Comparison of ENCODE assay signal across 8 mouse cellular contexts in genomic region chr6:35176979-35177649, GRCm38 (mm10). TPM values are rescaled to one million over a fixed set of nuclear protein-coding genes. Genes with fewer than 3 reads are reported as not detected.
DNase-seq lines count a peak whose midpoint lies in the region; ATAC-seq and TF ChIP-seq lines count a peak whose summit lies in the region.

Nup205 (plus strand) TSS chr6:35177421.

- TF ChIP-seq EP300 in ES-Bruce4 (IDR thresholded peaks at IDR 0.05; ENCODE audit: insufficient read depth, low read depth, low read length): 0 out of 2 replicates have a peak, but pooled peaks have one; percentile 19

- no peaks in the 10 kb centered on the region for H3K4me1 ChIP-seq in ES-Bruce4 (ENCODE audit: control insufficient read depth, insufficient read depth, low read length)
- peaks cover 13% of the 10 kb centered on the region for H3K4me1 ChIP-seq in forebrain, embryonic 10.5 days
- peaks cover 2 to 13% of the 10 kb centered on the region in 2 experiments; a peak in 2 of 4 replicates for H3K4me1 ChIP-seq in heart, embryonic 14.5 days (ENCODE audit: control insufficient read depth in 2 of 2, insufficient read depth in 2 of 2, low read length in 2 of 2)
- peaks cover 10% of the 10 kb centered on the region for H3K4me1 ChIP-seq in liver, embryonic 11.5 days (replicated peaks; ENCODE audit: control insufficient read depth, insufficient read depth, low read length)

- peaks cover 50% of the 10 kb centered on the region for H3K79me2 ChIP-seq in myocyte (ENCODE audit: control insufficient read depth, insufficient read depth)

- H3K27me3 ChIP-seq in ES-Bruce4 (ENCODE audit: control insufficient read depth, insufficient read depth, low read length, poor library complexity, severe bottlenecking): no peaks in the 10 kb centered on the region
- no peaks in the 10 kb centered on the region for H3K27me3 ChIP-seq in forebrain, embryonic 10.5 days (ENCODE audit: poor library complexity, severe bottlenecking)
- no peaks in the 10 kb centered on the region for H3K27me3 ChIP-seq in heart, embryonic 14.5 days (ENCODE audit: control insufficient read depth, insufficient read depth, low read length)
- no peaks in the 10 kb centered on the region for H3K27me3 ChIP-seq in liver, embryonic 11.5 days (replicated peaks; ENCODE audit: control insufficient read depth, insufficient read depth, low read length)
- H3K27me3 ChIP-seq in myocyte (ENCODE audit: control insufficient read depth, insufficient read depth, insufficient read length): no peaks in the 10 kb centered on the region

- peak; percentile 94 for ATAC-seq in heart, embryonic 14.5 days (ENCODE audit: insufficient number of reproducible peaks, insufficient read depth, low FRiP score, low read depth)
- peak; percentile 88 for ATAC-seq in liver, embryonic 11.5 days (replicated peaks; ENCODE audit: low FRiP score)

- no peaks in the 10 kb centered on the region for H3K9me3 ChIP-seq in ES-Bruce4 (replicated peaks; ENCODE audit: control insufficient read depth, insufficient read depth, low read length, poor library complexity, severe bottlenecking)
- no peaks in the 10 kb centered on the region for H3K9me3 ChIP-seq in forebrain, embryonic 10.5 days
- H3K9me3 ChIP-seq in heart, embryonic 14.5 days (ENCODE audit: control insufficient read depth, low read length): no peaks in the 10 kb centered on the region
- no peaks in the 10 kb centered on the region for H3K9me3 ChIP-seq in liver, embryonic 11.5 days (ENCODE audit: control insufficient read depth, low read length)

- H3ac ChIP-seq in myocyte (ENCODE audit: control insufficient read depth, insufficient read length): peak within 1 kb of the TSS; percentile 85

- TF ChIP-seq CTCF in ES-Bruce4 (IDR thresholded peaks at IDR 0.05; ENCODE audit: low read depth, low read length): no peak

- 5% methylated on average over 34 of the region's 34 CpGs for WGBS in forebrain, embryonic 10.5 days
- 3% methylated on average over 34 of the region's 34 CpGs for WGBS in heart, embryonic 14.5 days
- 3% methylated on average over 32 of the region's 34 CpGs for WGBS in liver, embryonic 11.5 days

- peak within 1 kb of the TSS; percentile 86 for H3K4me2 ChIP-seq in heart, embryonic 14.5 days (ENCODE audit: low read length)
- peak within 1 kb of the TSS; percentile 82 for H3K4me2 ChIP-seq in liver, embryonic 11.5 days
- peak within 1 kb of the TSS; percentile 84 for H3K4me2 ChIP-seq in myocyte (ENCODE audit: low read depth)

- peak within 1 kb of the TSS; percentile 95 for H3K9ac ChIP-seq in ES-Bruce4 (ENCODE audit: low read depth, poor library complexity, severe bottlenecking)
- H3K9ac ChIP-seq in heart, embryonic 14.5 days (ENCODE audit: low read length): peak within 1 kb of the TSS; percentile 89
- H3K9ac ChIP-seq in liver, embryonic 11.5 days (ENCODE audit: low read depth, low read length): peak within 1 kb of the TSS; percentile 97

- H3K4me3 ChIP-seq in ES-Bruce4 (ENCODE audit: low read depth, low read length): peak within 1 kb of the TSS; percentile 73
- peak within 1 kb of the TSS; percentile 93 for H3K4me3 ChIP-seq in forebrain, embryonic 10.5 days
- H3K4me3 ChIP-seq in heart, embryonic 14.5 days (ENCODE audit: control insufficient read depth in 1 of 2, insufficient read depth in 1 of 2, low read depth in 1 of 2, low read length in 2 of 2): peak within 1 kb of the TSS; percentile 77 to 97
- peak within 1 kb of the TSS; percentile 94 for H3K4me3 ChIP-seq in liver, embryonic 11.5 days (ENCODE audit: low read depth, low read length)
- H3K4me3 ChIP-seq in myocyte: peak within 1 kb of the TSS; percentile 71

- peak; percentile 77 for DNase-seq in c-Kit-positive CD71-negative TER-119-negative erythroid progenitor cells, embryonic 14.5 days (ENCODE audit: low read depth)
- DNase-seq in forebrain, embryonic 10.5 days (ENCODE audit: extremely low spot score, low spot score): peak; percentile 88
- peak; percentile 84 for DNase-seq in kidney, postnatal 10 days
- peak; percentile 91 for DNase-seq in liver, embryonic 11.5 days (ENCODE audit: low spot score)
- DNase-seq in spleen, postnatal 4 days (ENCODE audit: low spot score in 2 of 2): peak; percentile 82 to 90

- TF ChIP-seq POLR2A in ES-Bruce4 (IDR thresholded peaks at IDR 0.05; ENCODE audit: insufficient read depth, low read length) (no peak), myocyte (IDR thresholded peaks at IDR 0.05; ENCODE audit: insufficient read length, low read depth) (no peak)

- H3K36me3 ChIP-seq in ES-Bruce4 (ENCODE audit: control insufficient read depth, insufficient read depth, low read length, poor library complexity, severe bottlenecking) (no peaks in the 10 kb centered on the region), myocyte (ENCODE audit: control insufficient read depth, insufficient read depth) (no peaks in the 10 kb centered on the region)
- no peaks in the 10 kb centered on the region for H3K36me3 ChIP-seq in forebrain, embryonic 10.5 days (replicated peaks)
- no peaks in the 10 kb centered on the region for H3K36me3 ChIP-seq in heart, embryonic 14.5 days (ENCODE audit: control insufficient read depth, insufficient read depth, low read length)
- no peaks in the 10 kb centered on the region for H3K36me3 ChIP-seq in liver, embryonic 11.5 days (ENCODE audit: control insufficient read depth, insufficient read depth, low read length)

- H3K27ac ChIP-seq in ES-Bruce4 (ENCODE audit: insufficient read depth, low read length): peak within 1 kb of the TSS; percentile 29; the same call in 1 of the 2 replicates
- H3K27ac ChIP-seq in forebrain, embryonic 10.5 days: peak within 1 kb of the TSS; percentile 100
- H3K27ac ChIP-seq in heart, embryonic 14.5 days (replicated peaks in 1 of 2; ENCODE audit: control insufficient read depth in 1 of 2, insufficient read depth in 1 of 2, low read depth in 2 of 2, low read length in 2 of 2): peak within 1 kb of the TSS; percentile 97 to 99
- peak within 1 kb of the TSS; percentile 93 for H3K27ac ChIP-seq in liver, embryonic 11.5 days (ENCODE audit: low read depth, low read length)

TF ChIP-seq in myocyte, 11 proteins besides CTCF, POLR2A, EP300 and RAD21:
- TF ChIP-seq TCF3 (IDR thresholded peaks at IDR 0.05; ENCODE audit: insufficient read length, low read depth) (no peak), MYOG (IDR thresholded peaks at IDR 0.05; ENCODE audit: control insufficient read depth in 1 of 3, insufficient read depth in 1 of 3, insufficient read length in 2 of 3, low read depth in 2 of 3) (peak in 1 of 3 experiments; percentile 10), TCF12 (IDR thresholded peaks at IDR 0.05; ENCODE audit: insufficient read depth, poor library complexity, severe bottlenecking) (no peak), MAX (IDR thresholded peaks at IDR 0.05; ENCODE audit: low read depth) (peak; percentile 96), E2F4 (IDR thresholded peaks at IDR 0.05; ENCODE audit: insufficient read depth) (peak; percentile 77)

RNA-seq across cellular contexts. Expression of gene Nup205, which starts in this region (rescaled TPM):
- polyA plus RNA-seq in ES-Bruce4 (2011; ENCODE audit: insufficient read depth, insufficient read length, low read depth, missing spikeins) (142 and 151 TPM in 2 replicates), myocyte (2012; fragmentation: generic; extraction: Trizol) (19.7 TPM)
- 58.4 and 60.5 TPM in 2 replicates for polyA plus RNA-seq in forebrain, embryonic 10.5 days (2016; fragmentation: Nextera tagmentation; extraction: Ambion mirVana)
- 28.6 and 30.7 TPM in 2 replicates for polyA plus RNA-seq in heart, embryonic 14.5 days (2014; fragmentation: Nextera tagmentation; extraction: Ambion mirVana)
- 63.0 and 74.0 TPM in 2 replicates for polyA plus RNA-seq in liver, embryonic 11.5 days (2014; fragmentation: Nextera tagmentation; extraction: Ambion mirVana)

Comparison
In these comparisons a context has a peak if more than half of its experiments do, and no peak if none do; other contexts are left out.
1. Peak in every context shown above with its lines: DNase-seq, ATAC-seq, H3K4me3 ChIP-seq and H3K27ac ChIP-seq.
2. H3K27ac ChIP-seq: peak in every context shown above with its lines; median percentile 100 in forebrain, embryonic 10.5 days; 98 in heart, embryonic 14.5 days; 93 in liver, embryonic 11.5 days; 29 in ES-Bruce4.